Mouse (Mus musculus) E14TG2a.4 (cell line): ENCODE results near the gene 1700028K03Rik.

Experiments
- CTCF ChIP-seq: conservative IDR thresholded peaks from 2 replicates; pipeline ENCODE4 v1.5.1; 2014; ENCODE audit warnings: low read length
- NANOG ChIP-seq: IDR thresholded peaks from 2 replicates; pipeline ENCODE4 v1.6.1; 2014; ENCODE audit warnings: borderline replicate concordance, low read length, mixed read lengths
- POU5F1 ChIP-seq: IDR thresholded peaks from 2 replicates; pipeline ENCODE4 v1.6.1; 2014; ENCODE audit warnings: low read length, borderline replicate concordance

DNA sequence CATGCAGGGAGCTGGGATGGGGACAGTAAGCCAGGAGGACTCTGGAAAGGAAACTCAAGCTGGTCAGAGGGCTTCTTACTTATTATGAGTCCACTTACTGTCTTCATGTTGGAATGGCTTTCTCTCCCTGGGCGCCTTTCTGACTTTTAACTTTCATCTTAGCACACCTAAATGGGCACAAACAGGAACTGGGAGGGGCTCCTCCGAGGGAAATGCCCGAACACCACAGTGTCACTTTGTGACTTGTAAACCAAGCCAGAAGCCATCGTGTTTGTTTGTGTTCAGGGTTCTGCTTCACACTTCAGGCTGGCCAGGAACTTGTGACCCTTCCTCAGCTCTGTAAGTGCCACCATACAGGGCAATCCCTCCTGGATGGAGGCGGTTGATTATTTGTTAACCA, 19.8 kb downstream of the 1700028K03Rik start:
- TF ChIP-seq CTCF (no peak), POU5F1 (no peak), NANOG (no peak)
